Mouse (Mus musculus): ENCODE data around the gene Kif3a. TPM values are rescaled to one million over a fixed set of nuclear protein-coding genes. Genes with fewer than 3 reads are reported as not detected.

Kif3a gene
- polyA plus RNA-seq, 1 experiment from 2014 or later: 17.0 TPM

GRCm38 (mm10) chr11:53644017-53644416, 76.8 kb downstream of the Kif3a start:
- no peak for ATAC-seq
- no peaks in the 10 kb centered on the region for H3K36me3 ChIP-seq (ENCODE audit: control insufficient read depth, insufficient read depth)
- H3K27ac ChIP-seq (ENCODE audit: low read depth, low read length): no peak overlapping the region
- H3K4me1 ChIP-seq (replicated peaks; ENCODE audit: control insufficient read depth, insufficient read depth, low read length): no peaks in the 10 kb centered on the region
- no peak for TF ChIP-seq CTCF (IDR thresholded peaks at IDR 0.05; ENCODE audit: low read depth)
- H3K9ac ChIP-seq (ENCODE audit: low read depth, low read length): no peak overlapping the region
- 79% methylated on average over 5 of the region's 5 CpGs for WGBS
- H3K27me3 ChIP-seq (replicated peaks; ENCODE audit: control insufficient read depth, insufficient read depth, low read length): no peaks in the 10 kb centered on the region
- H3K9me3 ChIP-seq (ENCODE audit: control insufficient read depth): no peaks in the 10 kb centered on the region
- no peak overlapping the region for H3K4me2 ChIP-seq (replicated peaks; ENCODE audit: low read depth)
- H3K4me3 ChIP-seq (ENCODE audit: low read depth, low read length): no peak overlapping the region

- H3K4me1 ChIP-seq (replicated peaks; ENCODE audit: control insufficient read depth, insufficient read depth, low read length): no peaks in the 10 kb centered on the region
- no peak overlapping the region for H3K27ac ChIP-seq (ENCODE audit: low read depth, low read length)
- H3K9me3 ChIP-seq (ENCODE audit: control insufficient read depth): no peaks in the 10 kb centered on the region
- WGBS: 79% methylated on average over 4 of the region's 4 CpGs
- no peak for TF ChIP-seq CTCF (IDR thresholded peaks at IDR 0.05; ENCODE audit: low read depth)
- H3K9ac ChIP-seq (ENCODE audit: low read depth, low read length): no peak overlapping the region
- H3K4me2 ChIP-seq (replicated peaks; ENCODE audit: low read depth): no peak overlapping the region
- no peak for ATAC-seq
- H3K36me3 ChIP-seq (ENCODE audit: control insufficient read depth, insufficient read depth): peaks cover 46% of the 10 kb centered on the region
- no peak overlapping the region for H3K4me3 ChIP-seq (ENCODE audit: low read depth, low read length)
- no peaks in the 10 kb centered on the region for H3K27me3 ChIP-seq (replicated peaks; ENCODE audit: control insufficient read depth, insufficient read depth, low read length)
Observed at GRCm38 (mm10) chr11:53651441-53651840, 84.3 kb downstream of the Kif3a start.

Other genes starting within 250 kb of the Kif3a start
- gene Zcchc10, start 242.7 kb upstream of the Kif3a start, polyA plus RNA-seq (2015; fragmentation: Nextera tagmentation; extraction: Ambion mirVana): 10.1 and 10.8 TPM in 2 replicates
- gene Aff4, start 216.5 kb upstream of the Kif3a start, polyA plus RNA-seq (2015; fragmentation: Nextera tagmentation; extraction: Ambion mirVana): 19.0 and 23.6 TPM in 2 replicates
- 1,325 and 1,459 TPM in 2 replicates for gene Leap2, start 144.2 kb upstream of the Kif3a start, polyA plus RNA-seq (2015; fragmentation: Nextera tagmentation; extraction: Ambion mirVana)
- 2,040 and 2,166 TPM in 2 replicates for gene Uqcrq, start 136.5 kb upstream of the Kif3a start, polyA plus RNA-seq (2015; fragmentation: Nextera tagmentation; extraction: Ambion mirVana)
- gene Gdf9, start 136.4 kb upstream of the Kif3a start, polyA plus RNA-seq (2015; fragmentation: Nextera tagmentation; extraction: Ambion mirVana): 5.5 and 5.6 TPM in 2 replicates
- gene Gm10447, start 110.3 kb upstream of the Kif3a start, polyA plus RNA-seq (2015; fragmentation: Nextera tagmentation; extraction: Ambion mirVana): 0.12 and 0.23 TPM in 2 replicates
- 3.0 and 3.7 TPM in 2 replicates for gene Shroom1, start 110.2 kb upstream of the Kif3a start, polyA plus RNA-seq (2015; fragmentation: Nextera tagmentation; extraction: Ambion mirVana)
- gene Gm9837, start 96.9 kb upstream of the Kif3a start, polyA plus RNA-seq (2015; fragmentation: Nextera tagmentation; extraction: Ambion mirVana): not detected in 2 replicates
- not detected in 2 replicates for gene Gm9945, start 87.2 kb upstream of the Kif3a start, polyA plus RNA-seq (2015; fragmentation: Nextera tagmentation; extraction: Ambion mirVana)
- gene Sowaha, start 87.1 kb upstream of the Kif3a start, polyA plus RNA-seq (2015; fragmentation: Nextera tagmentation; extraction: Ambion mirVana): 1.1 and 1.5 TPM in 2 replicates
- gene Sept8, start 48.1 kb upstream of the Kif3a start, polyA plus RNA-seq (2015; fragmentation: Nextera tagmentation; extraction: Ambion mirVana): 10.0 and 10.5 TPM in 2 replicates
- gene Il4, start 51.3 kb downstream of the Kif3a start, polyA plus RNA-seq (2015; fragmentation: Nextera tagmentation; extraction: Ambion mirVana): 0.29 and 0.39 TPM in 2 replicates
- gene Il13, start 67.3 kb downstream of the Kif3a start, polyA plus RNA-seq (2015; fragmentation: Nextera tagmentation; extraction: Ambion mirVana): not detected in 2 replicates
- gene Rad50, start 139.9 kb downstream of the Kif3a start, polyA plus RNA-seq (2015; fragmentation: Nextera tagmentation; extraction: Ambion mirVana): 15.6 and 19.3 TPM in 2 replicates
- gene Il5, start 153.4 kb downstream of the Kif3a start, polyA plus RNA-seq (2015; fragmentation: Nextera tagmentation; extraction: Ambion mirVana): not detected in 2 replicates
- gene Irf1, start 202.6 kb downstream of the Kif3a start, polyA plus RNA-seq (2015; fragmentation: Nextera tagmentation; extraction: Ambion mirVana): 64.3 and 76.1 TPM in 2 replicates
- 0.17 and 0.67 TPM in 2 replicates for gene Gm17334, start 205.8 kb downstream of the Kif3a start, polyA plus RNA-seq (2015; fragmentation: Nextera tagmentation; extraction: Ambion mirVana)